Mouse (Mus musculus) frontal cortex, postnatal 36 days (tissue): ENCODE results near the gene Ptprj.
"Not testable (repeated sequence)": the region's sequence is repeated elsewhere in the genome, so short reads cannot be mapped to it uniquely, and the experiment has no call there.

Experiments
- DNase-seq, 2 experiments: peaks; one replicate each; pipeline ENCODE4 v3.0.0; 2022; ENCODE audit warnings: low spot score in 2 of 2

Gene Ptprj

DNA sequence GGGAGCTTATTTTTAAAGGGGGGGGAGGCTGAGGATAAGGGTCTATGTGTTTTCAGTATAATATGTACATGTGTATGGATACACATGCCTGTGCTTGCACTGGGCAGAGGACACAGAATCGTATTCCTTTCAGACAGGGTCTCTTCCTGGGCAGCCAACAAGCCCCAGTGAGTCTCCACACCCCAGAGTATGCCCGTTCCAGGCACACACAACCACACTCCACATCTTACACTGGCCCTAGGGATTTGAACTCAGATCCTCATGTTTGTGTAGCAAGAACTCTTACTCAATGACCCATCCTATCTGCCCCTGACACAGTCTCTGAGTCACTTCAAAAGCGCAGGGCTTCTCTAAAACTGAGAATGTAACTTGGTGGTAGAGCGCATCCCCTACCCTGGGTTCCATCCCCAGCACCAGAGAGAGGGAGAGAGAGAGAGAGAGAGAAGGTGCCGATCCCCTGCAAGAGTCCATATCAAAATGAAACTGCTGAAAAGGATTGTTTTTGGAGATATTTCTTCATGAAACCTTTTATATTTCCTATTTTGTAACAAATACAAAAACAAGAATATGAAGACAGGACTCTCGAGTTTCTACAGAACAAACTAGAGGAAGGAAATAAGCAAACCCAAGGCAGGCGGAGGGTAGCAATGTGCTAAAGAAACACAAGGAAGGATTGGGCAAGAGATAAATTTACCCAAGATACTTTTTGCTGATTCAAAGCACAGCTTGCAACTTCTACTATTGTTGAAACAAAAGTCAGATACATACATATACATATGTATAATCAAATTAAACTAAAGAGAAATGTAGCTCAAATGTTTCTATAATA lies 2.8 kb downstream of the Ptprj start:
- no peak for DNase-seq

DNA sequence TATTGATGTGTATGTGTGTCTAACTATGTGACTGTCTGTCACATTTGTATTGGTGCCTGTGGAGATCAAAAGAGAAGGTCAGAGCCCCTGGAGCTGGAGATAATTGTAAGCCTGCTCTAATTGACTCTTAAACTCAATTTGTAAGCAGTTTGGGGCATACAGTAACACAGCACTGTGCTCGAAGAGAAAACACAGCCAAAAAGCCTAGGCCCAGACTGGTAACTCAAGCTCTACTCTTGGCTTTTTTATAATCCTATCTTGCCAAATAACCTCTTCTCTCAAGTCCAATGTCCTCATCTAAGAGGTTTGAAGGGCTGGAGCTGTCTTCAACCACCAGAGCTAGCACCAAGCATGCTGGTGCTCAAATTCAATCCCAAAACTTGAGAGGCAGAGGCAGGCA lies 3.5 kb downstream of the Ptprj start:
- DNase-seq, result no peak

DNA sequence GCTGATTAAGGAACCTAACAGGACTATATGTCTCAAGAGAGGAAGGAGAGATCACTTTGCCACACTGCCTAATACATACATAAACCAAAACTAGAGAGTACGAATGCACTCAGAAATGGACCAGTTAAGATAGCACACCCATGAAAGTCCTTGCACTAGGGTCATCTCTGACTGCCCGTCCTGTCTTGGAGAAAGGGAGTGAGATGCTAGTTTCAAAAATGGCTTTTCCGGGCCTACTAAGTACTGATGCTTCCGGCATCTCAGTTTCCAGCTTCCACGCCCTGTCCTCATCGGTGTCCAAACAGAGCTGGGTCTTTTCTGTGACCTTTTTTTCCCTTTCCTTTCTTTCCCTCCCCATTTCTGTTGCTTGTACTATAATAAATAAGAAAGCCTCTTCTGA lies 4.0 kb downstream of the Ptprj start:
- no peak for DNase-seq

DNA sequence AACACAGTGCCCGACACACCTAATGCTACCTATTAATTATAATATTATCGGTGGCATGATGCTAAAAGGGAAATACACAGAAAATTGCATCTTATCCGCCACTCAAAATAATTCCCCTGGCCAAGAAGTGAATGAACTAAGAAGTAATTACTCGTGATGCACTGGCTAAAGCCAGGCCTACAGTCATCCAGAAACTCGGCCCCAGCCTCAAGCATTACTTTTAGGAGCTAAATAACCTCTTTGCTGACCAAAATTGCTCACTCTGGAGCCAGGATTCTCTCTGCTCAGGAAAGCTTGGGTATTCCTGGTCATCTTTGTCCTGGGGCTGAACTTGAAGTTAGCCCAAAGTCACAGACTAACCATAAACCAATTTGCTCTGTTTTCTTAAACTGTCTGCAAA lies 4.7 kb downstream of the Ptprj start:
- DNase-seq, result no peak

DNA sequence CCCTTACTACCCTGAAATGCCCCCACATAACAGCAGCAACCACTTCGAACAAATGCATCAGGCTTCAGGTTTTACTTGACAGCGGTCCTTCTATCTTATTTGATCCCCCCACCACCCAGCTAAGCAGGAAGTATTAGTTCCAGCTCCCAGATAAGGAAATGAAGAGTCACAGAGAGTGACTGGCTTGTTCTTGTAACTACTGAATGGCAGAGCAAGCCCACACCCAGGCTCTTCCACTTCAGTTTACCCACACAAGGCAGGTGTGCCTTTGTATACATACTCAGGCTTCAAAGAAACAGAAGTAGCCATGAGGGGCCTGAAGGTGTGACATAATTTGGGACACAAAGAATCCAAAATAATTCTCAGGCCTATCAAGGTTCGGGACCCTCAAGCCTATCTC lies 5.3 kb downstream of the Ptprj start:
- no peak for DNase-seq

DNA sequence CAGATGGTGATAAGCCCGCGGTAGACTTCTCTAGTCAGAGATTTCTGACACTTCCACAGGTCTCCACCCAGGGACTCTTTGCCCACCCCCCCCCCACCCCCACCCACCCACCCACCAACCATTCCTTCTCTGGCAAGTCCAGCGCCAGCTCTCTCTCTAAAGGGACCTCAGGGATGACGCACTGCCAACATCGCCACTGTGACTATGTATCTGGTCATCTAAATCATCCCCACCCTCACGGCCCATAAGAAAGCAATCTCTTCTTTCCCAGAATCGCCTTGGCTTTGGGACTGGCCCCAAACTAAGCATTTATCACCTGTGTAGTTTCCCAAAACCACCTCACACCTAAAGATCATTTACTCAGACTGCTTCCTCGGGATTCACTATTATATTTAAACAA lies 5.9 kb downstream of the Ptprj start:
- DNase-seq, result no peak

DNA sequence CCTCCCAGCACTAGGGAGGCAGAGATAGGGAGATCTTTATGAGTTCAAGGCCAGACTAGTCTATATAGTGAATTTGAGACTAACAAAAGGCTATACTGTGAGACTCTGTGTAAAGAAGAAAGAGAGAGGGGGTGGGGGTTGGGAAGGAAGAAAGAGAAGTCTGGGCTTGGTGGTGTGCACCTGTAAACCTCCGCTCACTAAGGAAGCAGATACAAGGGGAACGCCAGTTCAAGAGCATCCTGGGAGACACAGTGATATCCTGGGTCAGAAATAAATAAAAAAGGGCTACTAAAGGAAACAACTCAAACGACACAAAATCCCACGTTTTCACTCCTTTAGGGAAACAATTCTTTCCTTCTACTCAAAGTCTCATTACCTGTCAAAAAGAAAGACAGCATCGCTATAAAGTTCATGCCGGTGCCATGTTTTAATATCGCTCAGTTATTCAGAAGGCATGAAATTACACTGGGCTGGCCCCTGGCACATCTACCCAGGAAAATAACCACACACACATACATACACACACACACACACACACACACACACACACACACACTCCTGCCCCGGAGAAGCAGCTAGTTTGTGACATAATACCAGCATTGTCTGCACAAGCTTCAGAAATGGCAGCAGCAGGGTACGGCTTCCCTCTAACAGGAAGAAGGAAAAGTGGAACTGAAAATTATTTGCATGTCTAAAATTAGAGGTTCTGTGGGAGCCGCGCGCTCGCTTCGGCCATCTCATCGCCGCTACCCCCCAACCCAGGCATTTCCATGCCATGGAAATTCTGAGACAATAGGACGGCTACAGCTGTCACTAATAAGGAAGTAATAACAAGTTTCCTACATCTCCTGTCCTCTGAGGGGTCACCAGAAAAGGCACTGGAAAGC lies 6.6 kb downstream of the Ptprj start:
- DNase-seq, result no peak

DNA sequence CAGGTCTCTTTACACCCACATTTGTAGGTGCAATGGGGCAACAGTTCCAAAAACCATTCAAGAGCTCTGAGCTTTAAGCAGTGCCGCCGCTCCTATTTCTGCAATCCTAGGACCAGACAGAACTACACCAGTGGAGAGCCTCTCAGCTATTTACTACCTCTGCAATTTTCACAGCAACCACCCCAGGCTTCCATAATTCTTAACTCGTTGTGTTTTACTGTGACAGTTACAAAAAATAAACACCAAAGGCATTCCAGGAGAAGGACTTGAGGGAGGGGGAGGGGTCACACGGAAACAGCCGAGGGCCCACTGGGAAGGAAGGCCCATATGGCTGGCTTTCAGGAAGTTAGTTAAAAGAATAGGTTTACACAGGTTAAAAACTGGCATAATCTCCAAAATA lies 8.3 kb downstream of the Ptprj start:
- DNase-seq, result no peak

DNA sequence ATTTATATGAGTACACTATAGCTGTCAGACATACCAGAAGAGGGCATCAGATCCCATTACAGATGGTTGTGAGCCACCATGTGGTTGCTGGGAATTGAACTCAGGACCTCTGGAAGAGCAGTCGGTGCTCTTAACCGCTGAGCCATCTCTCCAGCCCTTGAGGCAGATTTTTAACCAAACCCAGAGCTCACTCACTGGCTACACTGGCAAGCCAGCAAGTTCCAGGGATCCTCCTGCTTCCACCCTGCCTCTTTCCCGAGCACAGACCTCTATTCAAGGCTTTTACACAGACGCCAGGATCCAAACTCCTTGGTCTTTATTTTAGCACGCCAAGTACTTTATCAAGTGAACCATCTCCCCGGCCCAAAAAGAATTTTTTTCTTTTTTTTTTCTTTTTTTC lies 9.0 kb downstream of the Ptprj start:
- DNase-seq, result not testable (repeated sequence)

DNA sequence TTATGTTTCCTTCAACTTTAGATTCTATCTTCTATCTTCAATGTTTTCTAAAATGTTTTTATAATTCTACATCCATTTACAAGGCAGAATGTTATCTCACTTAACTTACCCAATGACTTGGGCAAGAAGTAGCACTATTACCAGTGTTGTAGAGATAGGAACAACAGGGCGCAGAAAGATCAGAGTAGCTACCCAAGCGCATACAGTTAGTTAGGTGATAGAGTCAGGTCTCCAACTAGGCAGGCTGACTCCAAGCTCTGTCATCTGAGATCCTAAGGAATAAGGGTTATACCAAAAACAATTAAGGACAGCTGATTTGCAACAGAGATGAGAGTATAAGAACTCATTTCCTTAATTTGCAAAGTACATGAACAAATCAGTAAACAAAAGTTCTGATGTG lies 9.6 kb downstream of the Ptprj start:
- DNase-seq, result no peak

DNA sequence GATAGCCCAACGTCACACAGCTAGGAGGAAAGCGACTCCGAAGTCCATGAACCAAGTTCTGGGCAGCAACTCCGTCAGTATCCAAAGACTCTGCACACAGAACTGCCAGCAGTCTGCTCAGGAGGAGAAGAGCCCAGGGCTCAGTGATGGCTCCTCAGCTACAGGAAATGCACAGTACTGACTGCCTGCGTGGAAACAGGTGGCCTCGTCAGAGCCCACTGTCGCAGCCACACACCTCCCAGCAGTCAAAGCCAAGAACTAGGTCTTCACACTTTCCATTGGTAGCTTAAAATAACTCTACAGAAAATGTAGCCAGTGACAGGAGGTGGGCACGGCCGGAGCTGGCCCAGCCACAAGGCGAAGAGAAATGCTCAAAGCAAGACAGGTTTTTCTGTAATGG lies 10.2 kb downstream of the Ptprj start:
- no peak for DNase-seq

DNA sequence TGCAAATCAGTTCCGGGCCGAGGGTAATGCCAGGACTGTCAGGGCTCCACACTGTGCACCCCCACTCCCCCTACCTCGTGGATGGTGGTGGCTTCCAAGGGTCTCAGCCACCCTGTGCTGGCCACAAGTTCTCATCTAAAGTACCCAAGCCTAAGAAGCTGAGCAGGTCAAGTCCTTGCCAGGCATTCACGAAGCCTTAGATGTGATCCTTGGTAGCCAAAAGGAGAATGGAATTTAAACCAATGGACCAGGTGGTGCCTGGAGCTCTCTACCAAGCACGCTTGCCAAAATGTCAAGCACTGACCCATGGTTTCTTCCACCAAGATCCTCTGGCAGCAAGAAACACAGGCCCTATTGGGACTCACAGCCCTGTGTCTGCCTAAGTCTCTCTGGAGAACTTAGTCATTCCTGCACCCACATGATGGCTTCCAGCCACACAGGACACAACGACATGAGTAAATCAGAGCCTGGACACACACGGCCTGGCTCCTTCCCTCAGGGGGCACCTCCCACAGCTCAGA lies 11.4 kb downstream of the Ptprj start:
- no peak for DNase-seq

DNA sequence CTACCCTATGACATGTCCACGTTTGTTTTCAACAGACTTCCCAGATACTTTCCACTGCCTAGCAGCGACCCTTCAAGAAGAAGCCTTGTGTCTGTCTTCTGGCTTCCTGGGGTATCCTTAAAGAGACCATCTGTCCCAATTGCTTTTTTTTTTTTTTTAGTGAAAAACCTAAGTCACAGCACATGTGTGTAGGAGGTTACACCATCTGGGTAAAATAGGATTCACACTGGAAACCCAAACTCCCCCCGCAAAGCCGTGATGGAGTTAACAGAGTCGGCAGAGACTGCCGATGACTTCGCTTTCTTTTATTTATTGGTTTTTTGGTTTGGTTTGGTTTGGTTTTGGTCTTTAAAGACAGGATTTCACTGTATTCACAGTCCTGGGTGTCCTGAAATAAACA lies 12.4 kb downstream of the Ptprj start:
- peak in 1 of 2 experiments; percentile 76 for DNase-seq

DNA sequence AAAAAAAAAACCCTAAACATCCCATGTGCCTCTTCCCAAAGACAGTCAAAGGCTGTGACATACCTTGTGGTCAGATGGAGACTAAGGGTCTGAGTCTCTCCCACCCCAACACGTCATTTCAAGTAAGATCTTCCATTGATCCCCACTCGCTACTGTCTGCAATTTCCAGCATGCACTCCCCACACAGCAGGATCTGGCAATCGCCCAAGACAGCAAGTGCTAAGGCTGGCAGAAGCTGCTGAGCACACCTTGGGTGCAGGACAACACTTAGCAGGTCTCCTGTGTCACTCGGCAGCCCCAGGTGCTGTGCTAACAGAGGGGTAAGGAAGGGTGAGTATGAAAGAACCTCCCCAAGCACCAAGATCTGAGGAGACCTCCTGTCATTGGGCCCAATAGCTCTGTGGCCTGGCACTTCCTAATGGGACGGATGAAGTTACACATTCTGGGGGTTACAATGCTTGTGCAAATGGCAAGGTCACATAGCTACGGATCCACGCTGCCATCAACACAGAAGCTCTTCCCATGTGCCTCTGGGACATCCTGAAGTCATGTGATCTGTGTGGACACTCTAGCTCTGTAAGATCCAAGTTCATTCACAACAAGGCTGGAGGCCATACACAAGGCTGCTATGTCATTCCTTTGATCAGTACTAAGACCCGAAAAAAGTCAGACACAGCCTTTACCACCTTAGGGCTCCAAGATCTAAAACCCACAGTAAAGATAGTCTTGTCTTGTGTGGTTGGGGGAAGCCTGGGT lies 13.5 kb downstream of the Ptprj start:
- no peak for DNase-seq

DNA sequence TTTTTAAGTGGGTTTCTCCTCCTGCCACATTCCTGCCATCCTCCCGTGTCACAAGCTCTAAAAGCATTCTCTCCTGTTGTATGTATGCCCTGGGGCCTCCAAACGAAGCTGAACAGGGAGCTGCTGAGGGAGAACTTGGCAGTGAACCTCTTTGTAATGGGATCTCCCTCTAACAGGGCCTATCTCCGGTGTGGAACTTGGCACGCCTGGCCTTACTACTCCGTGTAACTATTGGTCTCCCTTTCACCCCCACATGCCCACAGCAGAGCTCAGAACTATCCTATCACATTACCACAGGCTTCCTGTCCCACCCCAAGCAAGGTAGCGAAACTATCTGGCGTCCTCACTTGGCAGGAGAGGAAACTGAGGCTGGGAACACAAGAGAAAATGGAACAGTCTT lies 14.4 kb downstream of the Ptprj start:
- no peak for DNase-seq

DNA sequence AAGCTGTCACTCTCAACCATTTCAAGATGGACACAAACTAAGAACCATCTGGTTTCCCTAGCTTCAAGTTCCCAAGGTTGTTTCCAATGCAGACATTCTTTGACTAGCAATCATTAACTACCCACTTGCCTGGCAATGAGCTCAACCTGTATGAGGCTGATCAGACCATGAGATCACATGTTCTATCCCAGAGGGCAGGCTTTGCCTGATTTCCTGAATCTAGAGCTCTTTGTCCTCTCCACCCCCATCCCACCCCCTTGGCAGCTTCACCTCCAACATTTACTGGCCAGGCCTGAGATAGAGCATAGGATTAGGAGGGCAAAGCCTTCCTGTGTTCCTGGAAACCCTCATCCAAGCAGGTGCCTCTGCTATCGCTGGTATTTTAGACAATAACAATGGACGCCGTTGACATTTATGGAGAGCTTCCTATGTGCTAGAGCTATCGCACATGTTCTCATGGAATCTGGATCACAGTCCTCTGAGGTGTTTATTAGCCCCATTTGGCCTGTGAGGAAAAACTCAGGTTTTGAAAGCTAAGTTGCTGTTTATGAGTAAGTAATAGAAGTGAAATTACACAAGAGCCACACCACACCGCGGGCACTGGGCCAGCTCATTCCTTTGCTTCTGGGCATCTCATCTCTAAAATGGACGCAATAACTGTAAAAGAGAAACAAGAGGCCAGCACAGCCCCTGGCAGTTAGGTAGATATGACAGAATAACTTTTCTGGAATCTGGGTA lies 15.1 kb downstream of the Ptprj start:
- no peak for DNase-seq

DNA sequence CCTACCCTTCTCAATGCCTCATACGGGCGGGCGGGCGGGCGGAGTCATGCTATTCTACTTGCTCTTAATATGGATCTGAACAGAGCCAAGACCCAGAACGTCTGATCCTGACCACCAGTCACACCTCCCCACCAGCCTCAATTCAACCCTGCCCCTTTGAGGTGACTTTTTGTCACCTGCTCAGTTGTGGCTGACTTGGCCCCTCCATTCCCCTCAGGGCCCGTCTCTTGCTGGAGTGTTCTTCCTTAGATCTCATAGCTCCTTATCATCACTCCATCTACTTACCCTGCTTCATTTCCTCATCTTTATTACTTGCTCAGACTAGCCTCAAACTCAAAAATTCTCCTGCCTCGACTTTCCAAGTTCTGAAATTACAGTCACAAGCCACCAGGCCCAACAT lies 15.9 kb downstream of the Ptprj start:
- DNase-seq, result no peak

DNA sequence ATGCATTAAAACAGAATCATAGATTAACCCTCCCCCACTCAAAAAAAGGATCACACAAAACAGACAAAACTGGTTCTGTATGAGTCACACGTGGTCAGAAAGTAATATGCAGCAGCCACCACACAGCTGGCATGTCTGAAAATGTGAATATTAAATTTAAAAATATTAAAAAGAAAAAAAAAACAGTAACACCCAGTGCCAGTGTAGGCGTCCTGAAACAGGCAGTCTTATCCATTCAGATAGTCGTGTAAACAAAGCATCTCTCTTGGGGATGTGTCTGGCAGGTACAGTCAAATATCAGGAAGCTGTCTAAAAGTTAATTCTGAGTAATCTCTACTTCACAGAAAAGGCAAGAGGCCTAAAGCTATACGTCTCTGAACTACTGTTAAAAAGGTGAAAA lies 17.3 kb downstream of the Ptprj start:
- no peak for DNase-seq

DNA sequence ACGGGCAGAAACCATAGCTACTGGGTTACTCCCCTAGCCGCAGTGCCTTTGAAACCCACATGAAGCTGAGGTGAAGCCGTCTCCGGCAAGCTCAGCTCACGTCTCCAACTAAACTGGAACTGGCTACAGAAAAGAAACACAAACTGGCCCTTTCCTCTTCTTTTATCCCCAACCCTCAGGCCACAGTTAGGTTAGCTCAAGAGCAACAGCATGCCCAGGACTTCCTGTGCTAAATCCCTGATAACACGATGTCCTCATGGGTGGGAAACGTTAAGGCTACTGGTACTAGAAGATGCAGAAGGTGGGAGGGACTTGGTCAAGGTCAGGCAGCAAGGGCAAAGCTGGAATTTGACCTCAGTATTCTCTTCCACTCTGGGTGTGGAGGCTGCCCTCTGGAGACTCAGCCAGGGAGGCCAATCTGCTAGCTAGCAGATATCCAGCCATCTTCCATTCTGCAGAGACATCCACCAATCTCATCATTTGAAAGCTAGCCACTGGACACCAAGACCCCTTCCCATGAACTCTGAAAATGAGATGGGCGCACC lies 18.2 kb downstream of the Ptprj start:
- no peak for DNase-seq

DNA sequence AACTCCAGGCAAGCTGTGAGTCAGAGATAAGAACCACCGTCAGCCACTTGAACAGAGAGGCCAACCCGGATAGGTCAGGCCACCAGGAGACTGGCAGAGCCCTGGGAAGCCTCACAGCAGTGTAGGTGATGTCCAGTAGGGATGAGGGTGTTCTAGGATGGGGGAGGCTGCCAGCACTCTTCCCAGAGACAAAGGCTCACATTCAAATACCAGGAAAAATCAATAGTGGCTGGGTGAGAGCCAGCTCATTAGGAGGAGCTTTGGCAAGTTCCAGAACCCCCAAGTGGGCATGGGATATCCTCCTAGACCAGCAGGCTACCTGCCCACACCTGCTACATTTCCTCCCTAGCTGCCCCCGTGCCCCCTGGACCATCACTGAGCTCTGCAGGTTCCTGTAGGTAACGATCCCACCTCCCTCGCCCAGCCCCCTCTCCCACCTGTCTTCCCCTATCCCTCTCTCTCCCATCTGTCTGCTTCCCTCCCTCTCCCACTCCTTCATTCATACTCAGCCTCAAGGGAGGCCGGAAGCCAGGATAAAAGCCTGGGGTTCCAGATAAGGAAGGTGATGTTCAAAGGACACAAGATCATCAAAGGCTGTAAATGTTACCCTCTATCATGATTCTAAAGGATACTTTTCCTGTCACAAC lies 20.1 kb downstream of the Ptprj start:
- DNase-seq, result no peak
